Mouse (Mus musculus) urinary bladder, adult 2 months (tissue): ENCODE results near the gene Olfr1056. TPM values are rescaled to one million over a fixed set of nuclear protein-coding genes. Genes with fewer than 3 reads are reported as not detected.
"Not testable (repeated sequence)": the region's sequence is repeated elsewhere in the genome, so short reads cannot be mapped to it uniquely, and the experiment has no call there.

ENCODE experiments used
- DNase-seq: peaks from one replicate; pipeline ENCODE4 v3.0.0; 2022; ENCODE audit warnings: low spot score
- polyA plus RNA-seq: library from polyadenylated mRNA; depleted of rRNA; stranded (reverse); fragments of >200 nt; gene quantifications from 2 replicates; pipeline ENCODE4 v1.2.3, GENCODE M21; 2012; rRNA removed

Olfr1056 gene
- polyA plus RNA-seq: not detected in 2 replicates

- DNase-seq: no peak
Observed at GRCm38 (mm10) chr2:86362369-86362768, at the start of gene Olfr1056. Gene Olfr1056 (minus strand): TSS chr2:86362469.

GRCm38 (mm10) chr2:86395114-86395513 is 32.8 kb upstream of the Olfr1056 start:
- no peak for DNase-seq

GRCm38 (mm10) chr2:86388461-86388860 is 26.2 kb upstream of the Olfr1056 start, which contains the start of gene Olfr1058:
Gene Olfr1058 (minus strand): TSS chr2:86388561.
- DNase-seq: not testable (repeated sequence)

GRCm38 (mm10) chr2:86378293-86378692 is 16.0 kb upstream of the Olfr1056 start, which contains the start of gene Olfr1057:
Gene Olfr1057 (minus strand): TSS chr2:86378393.
- DNase-seq: no peak

- DNase-seq: not testable (repeated sequence)
Observed at GRCm38 (mm10) chr2:86366342-86366741, 4.1 kb upstream of the Olfr1056 start.

- DNase-seq: not testable (repeated sequence)
Observed at GRCm38 (mm10) chr2:86351751-86352150, 10.5 kb downstream of the Olfr1056 start.

GRCm38 (mm10) chr2:86350184-86350583 is 12.1 kb downstream of the Olfr1056 start, which contains the start of gene Olfr1055:
Gene Olfr1055 (minus strand): TSS chr2:86350284.
- no peak for DNase-seq

- no peak for DNase-seq
Observed at GRCm38 (mm10) chr2:86335333-86335732, 26.9 kb downstream of the Olfr1056 start, which contains the start of gene Olfr1054. Gene Olfr1054 (minus strand): TSS chr2:86335433.

GRCm38 (mm10) chr2:86315184-86315583 is 47.1 kb downstream of the Olfr1056 start, which contains the start of gene Olfr1053:
Gene Olfr1053 (minus strand): TSS chr2:86315284.
- no peak for DNase-seq

Other genes with a start within 250 kb of the Olfr1056 start
- not detected in 2 replicates for gene Olfr1039, start 226.5 kb downstream of the Olfr1056 start, polyA plus RNA-seq
- not detected in 2 replicates for gene Olfr1040, start 215.7 kb downstream of the Olfr1056 start, polyA plus RNA-seq
- not detected in 2 replicates for gene Olfr1042, start 200.6 kb downstream of the Olfr1056 start, polyA plus RNA-seq
- not detected in 2 replicates for gene Olfr1043, start 194.9 kb downstream of the Olfr1056 start, polyA plus RNA-seq
- not detected in 2 replicates for gene Olfr1044, start 184.6 kb downstream of the Olfr1056 start, polyA plus RNA-seq
- not detected in 2 replicates for gene Olfr52, start 176.8 kb downstream of the Olfr1056 start, polyA plus RNA-seq
- not detected in 2 replicates for gene Olfr1045, start 159.5 kb downstream of the Olfr1056 start, polyA plus RNA-seq
- gene Olfr1046, start 143.2 kb downstream of the Olfr1056 start, polyA plus RNA-seq: not detected in 2 replicates
- gene Olfr1047, start 131.1 kb downstream of the Olfr1056 start, polyA plus RNA-seq: not detected in 2 replicates
- gene Olfr1048, start 122.2 kb downstream of the Olfr1056 start, polyA plus RNA-seq: not detected in 2 replicates
- not detected in 2 replicates for gene Olfr1049, start 104.1 kb downstream of the Olfr1056 start, polyA plus RNA-seq
- gene Olfr1051, start 83.4 kb downstream of the Olfr1056 start, polyA plus RNA-seq: not detected in 2 replicates
- gene Olfr1052, start 70.0 kb downstream of the Olfr1056 start, polyA plus RNA-seq: not detected in 2 replicates
- gene Olfr1053, start 47.2 kb downstream of the Olfr1056 start, polyA plus RNA-seq: not detected in 2 replicates
- not detected in 2 replicates for gene Olfr1054, start 27.0 kb downstream of the Olfr1056 start, polyA plus RNA-seq
- gene Olfr1055, start 12.2 kb downstream of the Olfr1056 start, polyA plus RNA-seq: not detected in 2 replicates
- not detected in 2 replicates for gene Olfr1057, start 15.9 kb upstream of the Olfr1056 start, polyA plus RNA-seq
- gene Olfr1058, start 26.1 kb upstream of the Olfr1056 start, polyA plus RNA-seq: not detected in 2 replicates
- gene Olfr1061, start 51.6 kb upstream of the Olfr1056 start, polyA plus RNA-seq: not detected in 2 replicates
- gene Olfr1062, start 64.3 kb upstream of the Olfr1056 start, polyA plus RNA-seq: not detected in 2 replicates
- not detected in 2 replicates for gene Olfr1065, start 88.1 kb upstream of the Olfr1056 start, polyA plus RNA-seq
- not detected in 2 replicates for gene Olfr1066, start 93.8 kb upstream of the Olfr1056 start, polyA plus RNA-seq
- not detected in 2 replicates for gene Olfr228, start 124.9 kb upstream of the Olfr1056 start, polyA plus RNA-seq
- gene Olfr1076, start 146.0 kb upstream of the Olfr1056 start, polyA plus RNA-seq: not detected in 2 replicates
- gene Olfr1079, start 180.0 kb upstream of the Olfr1056 start, polyA plus RNA-seq: not detected in 2 replicates
- gene Olfr1080, start 195.8 kb upstream of the Olfr1056 start, polyA plus RNA-seq: not detected in 2 replicates
- not detected in 2 replicates for gene Olfr1082, start 236.5 kb upstream of the Olfr1056 start, polyA plus RNA-seq